Mouse (Mus musculus) cerebellum, postnatal 36 days (tissue): ENCODE data around the gene 1700019N19Rik.

ENCODE experiments used
- DNase-seq, 2 experiments: peaks; one replicate each; pipeline ENCODE4 v3.0.0; 2021 to 2022; ENCODE audit warnings: mixed read lengths in 2 of 2

Gene 1700019N19Rik

GRCm38 (mm10) chr19:58805191-58805779 is 11.0 kb upstream of the 1700019N19Rik start:
- no peak for DNase-seq

DNA sequence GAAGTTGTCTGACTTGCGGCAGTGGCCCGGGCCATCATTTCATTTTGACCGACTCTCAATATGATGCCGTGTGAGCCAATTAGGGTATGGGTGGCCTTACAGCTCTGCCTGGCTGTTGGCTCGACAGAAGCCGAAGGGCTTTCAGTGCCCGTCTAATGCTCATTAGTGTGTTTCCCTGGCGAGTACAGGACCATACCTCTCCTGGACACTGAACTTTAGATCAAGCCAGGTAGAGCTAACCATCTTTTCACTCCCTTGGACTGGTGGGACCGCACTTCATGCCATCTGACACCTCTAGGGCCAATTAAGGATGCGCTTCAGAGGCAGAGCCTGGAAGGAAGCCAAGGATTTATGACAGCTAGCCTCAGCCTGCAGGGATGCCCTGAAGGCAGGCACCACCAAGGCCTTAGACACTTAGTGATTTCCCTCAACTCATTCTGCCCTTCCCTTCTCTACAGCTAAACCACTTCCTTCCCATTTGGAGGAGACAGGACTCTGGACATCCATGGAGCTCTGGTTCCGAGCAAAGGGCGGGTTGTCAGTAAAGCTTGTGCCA is 931 bp upstream of the 1700019N19Rik start:
- no peak for DNase-seq

- no peak for DNase-seq
These were observed 5.1 kb downstream of the 1700019N19Rik start for GRCm38 (mm10) chr19:58789194-58789593.

DNA sequence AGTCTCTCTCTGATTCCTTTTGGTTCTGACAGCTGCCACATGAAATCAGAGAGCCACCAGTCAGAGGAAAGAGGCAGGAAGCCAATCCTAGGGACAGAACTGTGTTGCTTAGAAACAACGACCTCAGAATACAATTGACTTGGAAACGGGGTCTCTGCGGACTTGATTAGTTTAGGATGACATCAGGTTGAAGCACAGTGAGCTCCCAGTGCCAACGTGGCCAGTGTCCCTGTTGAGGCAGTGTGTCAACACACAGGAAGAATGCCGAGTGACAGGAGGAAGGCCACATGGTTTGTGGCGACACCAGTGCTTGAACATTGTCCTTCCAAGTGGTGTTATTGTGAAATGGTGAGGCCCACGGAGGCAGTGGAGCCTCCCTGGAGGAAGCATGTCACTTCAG is 10.3 kb downstream of the 1700019N19Rik start:
- DNase-seq: no peak

GRCm38 (mm10) chr19:58781566-58781965 is 12.7 kb downstream of the 1700019N19Rik start:
- no peak for DNase-seq

- DNase-seq: no peak
These were observed 17.8 kb downstream of the 1700019N19Rik start for GRCm38 (mm10) chr19:58776461-58776860.

DNA sequence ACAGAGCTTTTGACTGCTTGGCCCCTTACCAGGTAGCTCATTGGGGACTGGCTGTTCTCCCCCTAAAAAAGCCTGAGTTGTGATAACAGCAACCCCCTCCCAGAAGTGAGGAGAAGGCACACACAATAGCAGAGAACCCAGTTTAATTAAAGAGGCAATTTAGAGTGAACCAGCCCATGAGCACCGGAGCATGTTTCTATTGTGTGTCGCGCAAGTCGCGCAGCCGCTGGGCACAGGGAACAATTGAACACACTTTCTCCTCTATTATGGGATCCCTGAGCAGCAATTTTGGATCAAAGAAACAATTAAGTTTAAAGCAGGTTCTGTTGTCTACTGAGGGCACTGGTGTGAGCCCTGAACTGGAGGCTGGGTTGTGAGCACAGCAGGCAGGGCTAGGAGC is 26.9 kb downstream of the 1700019N19Rik start:
- DNase-seq: no peak

DNA sequence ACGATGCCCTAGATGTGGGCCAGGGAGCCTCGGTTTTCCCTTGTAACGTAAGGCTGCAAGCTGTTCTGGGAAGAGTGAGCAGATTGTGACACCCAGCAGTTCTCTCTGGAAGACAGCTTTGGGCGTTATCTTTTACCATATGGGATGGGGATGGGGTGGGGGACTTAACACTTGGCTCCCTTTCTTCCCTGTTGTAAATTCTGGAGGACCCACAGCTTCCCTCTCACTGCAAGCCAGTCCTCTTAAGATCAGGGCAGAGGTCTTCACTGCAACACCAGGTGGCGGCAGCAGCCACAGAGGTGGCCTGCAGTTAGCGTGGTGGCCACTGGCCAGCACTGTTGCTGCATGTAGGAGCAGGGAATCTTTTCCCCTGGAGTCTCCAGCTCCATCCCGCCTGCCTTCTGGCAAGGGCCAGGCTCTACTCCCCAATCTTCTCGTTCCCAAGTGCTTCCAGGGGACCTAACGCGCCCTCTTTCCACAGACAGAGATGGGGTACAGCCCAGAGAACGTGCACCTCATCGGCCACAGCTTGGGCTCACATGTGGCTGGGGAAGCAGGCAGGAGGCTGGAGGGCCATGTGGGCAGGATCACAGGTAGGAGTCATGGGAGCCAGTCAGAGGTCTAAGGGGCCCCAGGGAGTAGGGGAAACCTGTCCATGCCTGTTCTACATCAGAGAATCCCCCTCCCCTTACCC is 31.3 kb downstream of the 1700019N19Rik start:
- DNase-seq: peak; percentile 21 to 28

DNA sequence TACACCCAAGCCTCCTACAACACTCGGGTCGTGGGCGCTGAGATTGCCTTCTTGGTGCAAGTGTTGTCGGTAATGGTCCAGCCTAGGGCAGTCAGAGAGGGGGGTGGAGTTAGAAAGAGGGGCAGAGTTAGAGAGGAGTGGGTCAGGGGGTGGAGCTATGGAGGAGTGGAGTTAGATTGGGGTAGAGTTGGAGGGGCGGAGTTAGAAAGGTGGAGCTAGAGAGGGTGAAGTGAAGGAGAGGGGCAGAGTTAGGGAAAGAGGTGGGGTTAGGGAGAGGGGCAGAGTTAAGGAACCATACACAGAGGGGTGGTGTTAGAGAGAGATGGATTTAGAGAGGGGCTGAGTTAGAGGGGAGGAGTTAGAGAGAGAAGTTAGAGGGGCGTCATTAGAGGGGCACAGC is 31.9 kb downstream of the 1700019N19Rik start:
- DNase-seq: no peak

DNA sequence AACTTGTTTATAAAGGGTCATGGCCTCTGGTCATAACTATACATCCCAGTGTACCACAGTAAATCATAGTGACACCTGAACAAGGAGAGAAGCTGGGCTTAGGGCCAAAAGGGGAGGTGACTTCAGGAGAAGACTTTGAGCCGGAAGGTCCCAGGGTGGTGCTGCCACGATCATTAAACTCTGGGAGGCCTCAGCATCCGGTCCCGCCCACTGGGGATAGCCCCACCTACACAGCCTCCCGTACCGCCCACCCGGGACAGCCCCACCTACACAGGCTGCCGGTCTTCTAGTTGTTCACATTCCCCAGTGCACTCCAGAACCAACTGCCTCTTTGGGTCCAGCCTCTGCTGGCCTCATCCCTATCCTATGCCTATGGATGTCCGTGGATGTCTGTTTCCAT is 34.8 kb downstream of the 1700019N19Rik start, which contains the start of gene Pnliprp2:
Gene Pnliprp2 (plus strand): TSS at position 297 of the 400 bp plus-strand sequence.
- DNase-seq: no peak

- DNase-seq: no peak
These were observed 35.4 kb downstream of the 1700019N19Rik start for GRCm38 (mm10) chr19:58758871-58759270.

DNA sequence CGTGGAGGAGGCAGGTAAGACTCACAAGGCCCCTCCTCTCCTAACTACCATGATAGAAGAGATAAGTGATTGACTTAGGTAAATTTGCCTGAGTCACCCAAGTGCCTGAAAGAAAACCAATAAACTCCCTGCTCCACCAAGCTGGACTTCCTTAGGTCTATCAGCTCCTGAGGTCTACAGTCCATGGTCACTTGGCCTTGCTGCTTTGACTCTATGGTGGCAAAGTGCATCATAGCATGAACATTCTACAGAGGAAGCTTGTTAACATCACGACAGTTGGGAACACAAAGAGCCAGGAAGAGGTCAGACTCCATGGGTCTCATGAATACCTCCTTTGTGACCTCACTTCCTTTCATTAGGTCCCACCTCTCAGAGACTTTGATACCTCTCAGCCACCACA is 42.8 kb downstream of the 1700019N19Rik start:
- DNase-seq: no peak

GRCm38 (mm10) chr19:58750822-58751221 is 43.4 kb downstream of the 1700019N19Rik start:
- no peak for DNase-seq

DNA sequence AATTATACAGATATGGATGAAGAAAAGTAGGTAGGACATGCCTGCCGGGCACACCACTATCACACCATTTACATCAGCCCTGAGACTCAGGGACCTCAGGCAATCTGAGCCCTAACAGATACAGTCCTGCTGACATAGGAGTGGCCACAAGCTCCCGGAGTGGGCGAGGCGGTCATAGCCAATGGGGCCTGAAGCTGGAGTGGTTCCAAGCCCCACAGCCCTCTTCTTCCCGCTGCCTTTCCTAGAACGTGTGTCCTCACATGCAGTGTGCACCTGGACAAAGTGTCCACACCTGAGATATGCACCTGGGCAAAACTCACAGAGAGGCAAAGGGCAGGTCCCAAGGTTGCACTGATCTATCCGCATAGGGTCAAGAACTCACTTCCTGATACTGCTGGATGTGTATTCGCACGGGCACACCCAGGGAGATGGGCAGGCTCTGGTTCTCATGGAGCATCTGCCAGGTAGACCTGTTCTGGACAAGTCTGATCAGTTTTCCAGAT is 46.7 kb downstream of the 1700019N19Rik start:
- DNase-seq: no peak

GRCm38 (mm10) chr19:58743736-58744135 is 50.5 kb downstream of the 1700019N19Rik start:
- no peak for DNase-seq

- DNase-seq: no peak
These were observed 51.5 kb downstream of the 1700019N19Rik start for GRCm38 (mm10) chr19:58742711-58743110.

- DNase-seq: no peak
These were observed 53.2 kb downstream of the 1700019N19Rik start for GRCm38 (mm10) chr19:58741036-58741435.

DNA sequence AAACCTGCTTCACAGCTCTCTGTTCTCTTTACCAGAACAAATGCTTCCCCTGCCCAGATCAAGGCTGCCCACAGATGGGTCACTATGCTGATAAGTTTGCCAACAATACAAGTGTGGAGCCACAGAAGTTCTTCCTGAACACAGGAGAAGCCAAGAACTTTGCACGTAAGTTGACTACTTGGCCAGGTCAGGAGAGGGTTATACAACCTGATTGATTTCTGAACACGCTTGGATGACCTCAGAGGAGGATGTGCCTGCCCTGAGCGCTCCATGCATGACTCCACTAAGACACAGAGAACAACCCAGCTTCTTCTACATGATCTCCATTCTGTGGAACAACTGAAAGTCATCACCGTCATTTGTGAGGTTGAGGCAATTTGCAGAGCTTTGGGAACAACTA is 56.1 kb downstream of the 1700019N19Rik start:
- DNase-seq: no peak
